Mouse (Mus musculus): ENCODE results near the gene Polr2i. TPM values are rescaled to one million over a fixed set of nuclear protein-coding genes. Genes with fewer than 3 reads are reported as not detected.

Polr2i gene
- polyA plus RNA-seq, 1 experiment from 2014 or later, result 91.2 TPM

- peaks cover 34% of the 10 kb centered on the region for H3K36me3 ChIP-seq (ENCODE audit: control insufficient read depth, insufficient read depth)
- no peak overlapping the region for H3K9ac ChIP-seq (ENCODE audit: low read depth, low read length)
- WGBS, result 90% methylated on average over 5 of the region's 5 CpGs
- TF ChIP-seq CTCF (IDR thresholded peaks at IDR 0.05; ENCODE audit: low read depth), result no peak
- no peak for ATAC-seq
- 0 out of 2 replicates have a peak, but pooled peaks cover 6% of the 10 kb centered on the region for H3K4me1 ChIP-seq (replicated peaks; ENCODE audit: control insufficient read depth, insufficient read depth, low read length)
- H3K4me2 ChIP-seq (replicated peaks; ENCODE audit: low read depth), result no peak overlapping the region
- no peak overlapping the region for H3K4me3 ChIP-seq (ENCODE audit: low read depth, low read length)
- no peak overlapping the region for H3K27ac ChIP-seq (ENCODE audit: low read depth, low read length)
- H3K27me3 ChIP-seq (replicated peaks; ENCODE audit: control insufficient read depth, insufficient read depth, low read length), result no peaks in the 10 kb centered on the region
- no peaks in the 10 kb centered on the region for H3K9me3 ChIP-seq (ENCODE audit: control insufficient read depth)
Measured at GRCm38 (mm10) chr7:30222205-30222604, 9.5 kb upstream of the Polr2i start.

DNA sequence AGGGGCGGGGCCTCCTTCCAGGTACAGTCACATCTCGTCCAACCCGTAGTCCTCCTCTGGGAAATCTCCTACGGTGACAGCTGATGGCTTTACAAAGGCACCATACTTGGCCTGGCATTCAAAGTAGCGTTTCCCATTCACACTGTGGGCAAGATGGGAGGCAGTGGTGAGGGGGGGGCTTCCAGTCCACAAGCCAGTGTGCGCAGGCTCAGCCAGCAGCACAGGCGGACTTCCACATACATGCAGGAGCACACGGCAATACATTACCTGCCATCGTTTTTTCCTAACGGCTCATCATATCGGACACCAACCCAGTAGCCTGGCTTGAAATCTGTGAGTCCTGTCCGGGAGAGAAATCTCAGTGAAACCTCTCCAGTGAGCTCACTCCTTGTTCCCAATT lies 7.5 kb upstream of the Polr2i start:
- peaks cover 45% of the 10 kb centered on the region for H3K36me3 ChIP-seq (ENCODE audit: control insufficient read depth, insufficient read depth)
- ATAC-seq, result no peak
- 96% methylated on average over 12 of the region's 12 CpGs for WGBS

GRCm38 (mm10) chr7:30231328-30231668 lies 450 bp upstream of the Polr2i start:
- H3K36me3 ChIP-seq (ENCODE audit: control insufficient read depth, insufficient read depth), result peaks cover 33% of the 10 kb centered on the region
- ATAC-seq, result 0 out of 2 replicates have a peak, but pooled peaks have one; percentile 2
- H3K27me3 ChIP-seq (replicated peaks; ENCODE audit: control insufficient read depth, insufficient read depth, low read length), result no peaks in the 10 kb centered on the region
- WGBS, result under 1% methylated on average over 16 of the region's 16 CpGs
- peak overlapping the region; percentile 92; the same call in 1 of the 2 replicates for H3K27ac ChIP-seq (ENCODE audit: low read depth, low read length)
- peak overlapping the region; percentile 83 for H3K4me2 ChIP-seq (replicated peaks; ENCODE audit: low read depth)
- H3K4me1 ChIP-seq (replicated peaks; ENCODE audit: control insufficient read depth, insufficient read depth, low read length), result no peaks in the 10 kb centered on the region; the same call in 1 of the 2 replicates
- TF ChIP-seq CTCF (IDR thresholded peaks at IDR 0.05; ENCODE audit: low read depth), result no peak
- no peaks in the 10 kb centered on the region for H3K9me3 ChIP-seq (ENCODE audit: control insufficient read depth)
- peak overlapping the region; percentile 72 for H3K4me3 ChIP-seq (ENCODE audit: low read depth, low read length)
- H3K9ac ChIP-seq (ENCODE audit: low read depth, low read length), result peak overlapping the region; percentile 64

More for the DNA sequence above, 7.5 kb upstream of the Polr2i start:
- 0 out of 2 replicates have a peak, but pooled peaks cover 6% of the 10 kb centered on the region for H3K4me1 ChIP-seq (replicated peaks; ENCODE audit: control insufficient read depth, insufficient read depth, low read length)
- H3K27ac ChIP-seq (ENCODE audit: low read depth, low read length), result no peak overlapping the region
- H3K9ac ChIP-seq (ENCODE audit: low read depth, low read length), result no peak overlapping the region
- no peaks in the 10 kb centered on the region for H3K9me3 ChIP-seq (ENCODE audit: control insufficient read depth)
- no peak overlapping the region for H3K4me2 ChIP-seq (replicated peaks; ENCODE audit: low read depth)
- no peak overlapping the region for H3K4me3 ChIP-seq (ENCODE audit: low read depth, low read length)
- no peak for TF ChIP-seq CTCF (IDR thresholded peaks at IDR 0.05; ENCODE audit: low read depth)
- no peaks in the 10 kb centered on the region for H3K27me3 ChIP-seq (replicated peaks; ENCODE audit: control insufficient read depth, insufficient read depth, low read length)

- H3K9ac ChIP-seq (ENCODE audit: low read depth, low read length), result peak overlapping the region; percentile 61
- H3K4me3 ChIP-seq (ENCODE audit: low read depth, low read length), result peak overlapping the region; percentile 72
- peak overlapping the region; percentile 83 for H3K4me2 ChIP-seq (replicated peaks; ENCODE audit: low read depth)
- WGBS, result 3% methylated on average over 24 of the region's 24 CpGs
- no peaks in the 10 kb centered on the region for H3K27me3 ChIP-seq (replicated peaks; ENCODE audit: control insufficient read depth, insufficient read depth, low read length)
- TF ChIP-seq CTCF (IDR thresholded peaks at IDR 0.05; ENCODE audit: low read depth), result peak; percentile 77
- peak; percentile 31; the same call in 1 of the 2 replicates for ATAC-seq
- H3K27ac ChIP-seq (ENCODE audit: low read depth, low read length), result peak overlapping the region; percentile 92
- no peaks in the 10 kb centered on the region for H3K9me3 ChIP-seq (ENCODE audit: control insufficient read depth)
- H3K36me3 ChIP-seq (ENCODE audit: control insufficient read depth, insufficient read depth), result peaks cover 19% of the 10 kb centered on the region; the same call in 1 of the 2 replicates
- H3K4me1 ChIP-seq (replicated peaks; ENCODE audit: control insufficient read depth, insufficient read depth, low read length), result no peaks in the 10 kb centered on the region; the same call in 1 of the 2 replicates
Measured at GRCm38 (mm10) chr7:30232631-30233148, 942 bp downstream of the Polr2i start.

DNA sequence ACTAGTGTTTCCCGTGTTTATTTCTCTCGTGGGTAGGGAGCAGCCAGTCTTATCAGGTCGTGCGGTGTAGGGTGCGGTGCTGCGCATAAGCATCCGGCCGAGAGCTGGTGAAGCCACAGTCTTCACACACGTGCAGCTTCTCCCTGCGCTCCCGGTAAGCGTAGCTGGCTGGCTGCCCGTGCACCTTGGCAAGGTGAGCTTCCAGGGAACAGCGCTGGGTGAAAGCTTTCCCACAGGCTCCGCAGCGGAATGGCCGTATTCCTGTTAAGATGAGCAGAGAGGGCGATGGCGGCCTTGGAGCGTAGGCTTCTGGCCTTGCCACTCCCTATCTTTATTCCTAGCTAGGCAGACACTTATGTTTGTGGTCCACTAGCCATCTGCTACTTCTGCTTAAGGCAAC lies 1.6 kb downstream of the Polr2i start:
- Histone ChIP-seq H3K36me3 (ENCODE audit: control insufficient read depth, insufficient read depth) (peaks cover 13% of the 10 kb centered on the region; the same call in 1 of the 2 replicates), H3K27ac (ENCODE audit: low read depth, low read length) (no peak overlapping the region), H3K4me2 (replicated peaks; ENCODE audit: low read depth) (no peak overlapping the region), H3K9me3 (ENCODE audit: control insufficient read depth) (no peaks in the 10 kb centered on the region), H3K27me3 (replicated peaks; ENCODE audit: control insufficient read depth, insufficient read depth, low read length) (no peaks in the 10 kb centered on the region), H3K4me1 (replicated peaks; ENCODE audit: control insufficient read depth, insufficient read depth, low read length) (no peaks in the 10 kb centered on the region; the same call in 1 of the 2 replicates), H3K4me3 (ENCODE audit: low read depth, low read length) (no peak overlapping the region), H3K9ac (ENCODE audit: low read depth, low read length) (0 out of 2 replicates have a peak overlapping the region, but pooled peaks have one; percentile 61)
- ATAC-seq, result no peak
- TF ChIP-seq CTCF (IDR thresholded peaks at IDR 0.05; ENCODE audit: low read depth), result no peak
- WGBS, result 85% methylated on average over 20 of the region's 20 CpGs

DNA sequence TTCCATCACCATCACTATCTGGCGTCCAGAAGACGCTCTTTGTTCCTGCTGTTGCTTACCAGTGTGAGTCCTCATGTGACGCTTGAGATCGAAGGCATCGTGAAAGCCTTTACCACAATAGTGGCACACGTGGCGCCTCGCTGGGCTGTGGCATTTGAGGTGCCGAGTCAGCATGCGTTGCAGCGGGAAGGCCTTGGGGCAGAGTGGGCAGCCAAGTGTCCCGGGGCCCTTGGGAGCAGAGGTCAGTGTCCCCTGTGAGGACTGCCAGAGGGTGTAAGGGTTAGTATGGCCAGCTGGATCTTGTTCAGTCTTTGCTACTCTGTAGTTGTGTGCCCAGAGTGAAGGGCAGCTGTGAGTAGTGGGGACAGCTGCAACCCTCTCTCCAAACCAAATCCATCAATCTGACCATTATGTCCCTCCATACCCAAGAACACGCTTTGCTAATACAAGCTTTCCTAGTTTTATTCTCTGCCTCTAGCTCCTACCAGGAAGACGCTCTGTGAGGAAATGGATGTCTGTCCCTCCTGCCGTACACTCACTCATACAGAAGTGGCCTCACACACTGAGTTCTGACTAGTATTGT lies 2.6 kb downstream of the Polr2i start:
- H3K27ac ChIP-seq (ENCODE audit: low read depth, low read length), result no peak overlapping the region
- no peaks in the 10 kb centered on the region for H3K9me3 ChIP-seq (ENCODE audit: control insufficient read depth)
- no peak for ATAC-seq
- 92% methylated on average over 15 of the region's 15 CpGs for WGBS
- H3K4me3 ChIP-seq (ENCODE audit: low read depth, low read length), result no peak overlapping the region
- no peak overlapping the region for H3K9ac ChIP-seq (ENCODE audit: low read depth, low read length)
- TF ChIP-seq CTCF (IDR thresholded peaks at IDR 0.05; ENCODE audit: low read depth), result no peak
- H3K27me3 ChIP-seq (replicated peaks; ENCODE audit: control insufficient read depth, insufficient read depth, low read length), result no peaks in the 10 kb centered on the region
- no peaks in the 10 kb centered on the region; the same call in 1 of the 2 replicates for H3K4me1 ChIP-seq (replicated peaks; ENCODE audit: control insufficient read depth, insufficient read depth, low read length)
- H3K4me2 ChIP-seq (replicated peaks; ENCODE audit: low read depth), result no peak overlapping the region
- H3K36me3 ChIP-seq (ENCODE audit: control insufficient read depth, insufficient read depth), result peaks cover 13% of the 10 kb centered on the region; the same call in 1 of the 2 replicates

Measured in intestine, postnatal 0 days (tissue).